Mouse (Mus musculus) gastrocnemius, adult 8-10 months (tissue): ENCODE measurements at regions not wholly inside any gene's neighbourhood (a gene's known extent, or its start where the extent isn't known, plus 50 kb on each side); places are given as distances from the start of the nearest gene placed in this dataset.

Source experiments
- DNase-seq, 2 experiments: peaks; one replicate each; pipeline ENCODE4 v3.0.0; 2022; ENCODE audit warnings: low spot score in 2 of 2

GRCm38 (mm10) chr11:117413133-117413532 is 71.0 kb upstream of the Gm11733 start:
- DNase-seq: no peak

- no peak for DNase-seq
Observed at GRCm38 (mm10) chr11:117413942-117414705, 70.0 kb upstream of the Gm11733 start.

- peak; percentile 37 to 57 for DNase-seq
Observed at GRCm38 (mm10) chr11:117414871-117415323, 69.3 kb upstream of the Gm11733 start.

- DNase-seq: no peak
Observed at GRCm38 (mm10) chr11:117415466-117415865, 68.7 kb upstream of the Gm11733 start.

- DNase-seq: no peak
Observed at GRCm38 (mm10) chr11:117415955-117416354, 68.2 kb upstream of the Gm11733 start.

GRCm38 (mm10) chr11:117416984-117417670 is 67.0 kb upstream of the Gm11733 start:
- DNase-seq: no peak

- DNase-seq: no peak
Observed at GRCm38 (mm10) chr11:117417959-117418574, 66.1 kb upstream of the Gm11733 start.

GRCm38 (mm10) chr11:117418939-117419338 is 65.2 kb upstream of the Gm11733 start:
- DNase-seq: peak; percentile 31 to 61

- peak in 1 of 2 experiments; percentile 23 for DNase-seq
Observed at GRCm38 (mm10) chr11:117419351-117419969, 64.7 kb upstream of the Gm11733 start.

- DNase-seq: no peak
Observed at GRCm38 (mm10) chr11:117422713-117423112, 61.5 kb upstream of the Gm11733 start.

GRCm38 (mm10) chr11:117423422-117423821 is 60.7 kb upstream of the Gm11733 start:
- no peak for DNase-seq

GRCm38 (mm10) chr11:117425466-117425865 is 58.7 kb upstream of the Gm11733 start:
- DNase-seq: no peak

- no peak for DNase-seq
Observed at GRCm38 (mm10) chr11:117425927-117426326, 58.2 kb upstream of the Gm11733 start.

GRCm38 (mm10) chr11:117426651-117427050 is 57.5 kb upstream of the Gm11733 start:
- no peak for DNase-seq

- no peak for DNase-seq
Observed at GRCm38 (mm10) chr11:117427808-117428510, 56.2 kb upstream of the Gm11733 start.

GRCm38 (mm10) chr11:117429326-117429752 is 54.8 kb upstream of the Gm11733 start:
- peak in 1 of 2 experiments; percentile 37 for DNase-seq

- no peak for DNase-seq
Observed at GRCm38 (mm10) chr11:117429894-117430293, 54.3 kb upstream of the Gm11733 start.

- no peak for DNase-seq
Observed at GRCm38 (mm10) chr11:117434056-117434455, 50.1 kb upstream of the Gm11733 start.
